Mouse (Mus musculus) ES-Bruce4 (cell line): ENCODE data around the gene Pitpnm2.

Experiments
- CTCF ChIP-seq: IDR thresholded peaks from one replicate; pipeline ENCODE4 v1.8.1; 2011; ENCODE audit warnings: low read depth, low read length
- EP300 ChIP-seq: IDR thresholded peaks from 2 replicates; pipeline ENCODE4 v1.6.1; 2011; ENCODE audit warnings: low read depth, low read length; ENCODE audit not compliant: insufficient read depth

DNA sequence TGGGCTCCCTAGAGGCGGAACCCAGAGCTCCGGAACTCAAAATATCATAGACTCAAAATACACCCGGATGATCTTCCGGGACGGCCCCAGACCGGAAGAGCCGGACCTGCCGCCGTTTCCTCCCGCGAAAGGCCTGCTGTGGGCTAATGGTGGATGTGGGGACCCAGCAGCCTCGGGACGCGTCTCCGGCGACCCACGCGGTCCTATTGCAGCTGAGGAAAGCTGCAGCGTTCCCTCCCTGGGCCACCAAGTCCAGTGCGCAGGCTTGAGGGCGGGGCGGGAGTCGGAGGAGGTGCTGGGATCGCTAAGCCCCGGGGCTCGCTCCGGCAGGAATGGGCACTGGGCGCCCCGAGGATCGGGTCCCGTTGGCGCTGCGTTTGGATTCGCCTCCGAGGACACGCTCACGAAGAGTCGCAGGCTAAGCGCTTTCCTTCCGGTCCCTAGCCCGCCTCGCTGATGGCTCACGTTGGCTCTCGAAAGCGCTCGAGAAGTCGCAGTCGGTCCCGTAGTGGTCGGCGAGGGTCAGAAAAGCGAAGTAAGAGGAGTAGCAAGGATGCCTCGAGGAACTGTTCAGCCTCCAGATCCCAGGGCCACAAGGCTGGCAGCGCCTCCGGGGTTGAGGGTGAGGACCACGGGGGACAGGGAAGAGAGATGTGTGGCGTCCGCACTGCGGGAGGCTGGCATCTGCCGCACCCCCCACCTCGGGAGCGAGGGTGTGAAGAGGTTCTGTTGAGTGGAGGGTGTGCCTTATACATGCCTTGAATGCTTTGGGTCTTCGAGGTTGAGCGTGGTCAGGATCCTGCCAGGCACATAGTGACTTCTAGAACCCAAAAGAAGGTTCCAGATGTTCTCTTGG, 133.3 kb downstream of the Pitpnm2 start, which contains the start of gene Arl6ip4:
- TF ChIP-seq CTCF (no peak), EP300 (no peak)
